Mouse (Mus musculus) Patski (cell line): ENCODE results near the gene Kcnip3. TPM values are rescaled to one million over a fixed set of nuclear protein-coding genes. Genes with fewer than 3 reads are reported as not detected.

Experiments
- ATAC-seq: fragments of 100-300 bp; one replicate; pipeline ENCODE4 v1.8.0; 2021
- CTCF ChIA-PET: fragments of 350-600 bp; sonication (Branson Sonifier 250); formaldehyde crosslinking; loops from one replicate; lab custom pipeline; 2022; ENCODE audit warnings: inconsistent platforms; lab: Charles Lee
- POLR2A ChIA-PET: fragments of 350-600 bp; sonication (Branson Sonifier 250); formaldehyde crosslinking; loops from one replicate; lab custom pipeline; 2022; ENCODE audit warnings: antibody characterized with exemption, inconsistent platforms; lab: Charles Lee
- DNase-seq: peaks from one replicate; pipeline ENCODE4 v3.0.0-alpha.2; 2011; ENCODE audit warnings: low read depth, low spot score
- H3K27me3 ChIP-seq: fragments of 371-371 bp; one replicate; pipeline ENCODE4 v1.5.1; 2021
- CTCF ChIP-seq: fragments of 100-300 bp; IDR thresholded peaks from one replicate; pipeline ENCODE4 v1.5.1; 2021
- in situ Hi-C: fragments of 300-500 bp; cut with MboI; formaldehyde crosslinking; loops from 3 replicates; pipeline ENCODE4 v1.11.1; 2018; ENCODE audit warnings: low pct_unique_long_range_greater_than_20kb, mixed read lengths
- polyA plus RNA-seq: library from polyadenylated mRNA; unstranded; gene quantifications from one replicate; pipeline ENCODE4 v1.2.3, GENCODE M21; 2021

Gene Kcnip3
- polyA plus RNA-seq, 1 experiment from 2014 or later, result 4.3 TPM

DNA sequence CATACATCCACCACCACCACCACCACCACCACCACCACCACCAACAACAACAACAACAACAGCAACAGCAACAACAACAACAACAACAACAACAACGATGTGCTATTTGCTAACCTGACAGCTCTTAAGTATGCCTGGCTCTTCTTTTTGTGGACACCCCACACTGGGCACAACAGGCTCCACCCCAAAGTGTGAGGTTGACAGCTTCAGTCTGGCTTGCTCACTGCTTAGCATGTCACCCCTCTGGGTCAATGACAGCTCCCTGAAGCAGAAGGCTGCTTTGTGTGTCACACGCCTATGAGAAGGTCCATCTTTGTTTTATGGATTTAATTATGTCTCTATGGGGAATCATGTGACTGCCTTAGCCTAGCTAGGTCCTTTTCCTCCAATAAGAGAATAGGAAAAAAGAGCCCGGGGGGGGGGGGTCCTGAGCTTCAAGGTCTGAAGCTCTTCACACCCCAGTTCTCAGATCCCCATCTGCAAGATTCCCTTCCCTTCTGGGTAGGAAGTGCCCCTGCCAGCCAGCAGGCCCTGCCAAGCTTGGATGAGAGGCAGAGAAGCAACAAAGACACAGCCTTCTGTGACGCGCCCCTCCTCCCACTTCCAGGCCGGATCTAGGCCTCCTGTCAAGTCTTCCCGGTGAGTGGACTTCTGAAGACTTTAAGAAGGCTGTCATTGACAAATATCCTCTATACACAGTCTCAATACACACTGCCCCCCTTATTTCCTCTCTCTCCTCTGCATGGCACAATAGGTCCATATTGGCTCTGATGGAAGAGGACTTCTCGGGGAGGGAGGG, 17.9 kb downstream of the Kcnip3 start:
- in situ Hi-C loops, result loop anchor here (10.0 kb wide), 1 partner anchor 181 kb away; no protein-coding TSS in a partner anchor
- TF ChIP-seq CTCF, result no peak
- no peak for ATAC-seq
- ChIA-PET CTCF (interaction anchor here (1.0 to 3.1 kb wide), 3 partner anchors 40 to 55 kb away, joined by 3 to 9 read pairs (median 6); no protein-coding TSS in a partner anchor), POLR2A (interaction anchor here (0.6 kb wide), 1 partner anchor 95 kb away, joined by 3 read pairs; no protein-coding TSS in a partner anchor)
- no peak for DNase-seq
- H3K27me3 ChIP-seq, result peaks cover 48% of the 10 kb centered on the region

DNA sequence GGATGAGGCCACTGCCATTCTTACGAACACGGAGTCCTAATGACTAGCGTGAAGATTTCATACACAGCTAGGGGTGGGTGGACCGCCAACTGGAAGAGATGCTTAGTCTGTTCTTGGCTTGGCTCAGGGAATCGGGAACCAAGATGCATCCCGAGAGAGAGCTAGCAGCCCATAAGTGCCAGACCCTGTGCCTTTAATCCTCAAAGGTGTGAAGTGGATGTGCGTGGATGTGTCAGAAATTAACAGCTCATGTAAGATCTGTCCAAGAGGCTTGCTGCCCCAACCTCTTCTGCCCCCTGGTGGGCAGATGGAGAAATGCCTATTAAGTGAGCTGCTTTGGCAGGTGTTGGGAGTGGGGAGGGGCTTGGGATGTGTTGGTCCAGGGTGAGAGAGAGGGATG, 20.8 kb downstream of the Kcnip3 start:
- POLR2A ChIA-PET, result no interaction called here
- CTCF ChIA-PET, result interaction anchor here (0.6 to 2.2 kb wide), 13 partner anchors 10 to 138 kb away, joined by 3 to 17 read pairs (median 4); partner anchors contain the start of gene Adra2b
- H3K27me3 ChIP-seq, result peaks cover 38% of the 10 kb centered on the region

DNA sequence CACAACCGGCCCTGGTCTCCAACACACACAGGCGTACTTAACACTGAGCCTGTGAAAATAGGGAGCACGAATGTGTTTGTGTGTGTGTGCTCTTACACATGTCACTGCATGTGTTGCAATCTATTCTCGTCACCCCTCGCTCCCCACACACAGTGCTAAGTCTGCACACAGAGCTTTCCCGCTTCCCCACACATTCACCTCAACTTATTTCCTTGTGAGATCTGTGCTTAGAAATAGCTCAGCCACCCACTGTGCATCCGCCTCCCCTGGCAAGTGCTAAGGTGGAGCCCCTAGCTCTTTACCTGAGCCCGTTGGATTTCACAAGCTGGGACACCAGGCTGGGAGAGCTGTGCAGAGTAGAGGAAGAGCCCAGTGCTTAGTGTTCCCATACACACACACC, 23.1 kb downstream of the Kcnip3 start:
- H3K27me3 ChIP-seq, result peaks cover 25% of the 10 kb centered on the region
- CTCF ChIA-PET, result interaction anchor here (1.1 kb wide), 1 partner anchor 42 kb away, joined by 3 read pairs; no protein-coding TSS in a partner anchor
- in situ Hi-C loops, result loop anchor here (5.0 kb wide), 1 partner anchor 36 kb away; no protein-coding TSS in a partner anchor
- DNase-seq (no peak), ATAC-seq (no peak)
- POLR2A ChIA-PET, result no interaction called here
- TF ChIP-seq CTCF, result no peak

More for the DNA sequence above, 20.8 kb downstream of the Kcnip3 start:
- peak; percentile 88 for TF ChIP-seq CTCF
- in situ Hi-C loops, result loop anchor here (10.0 kb wide), 1 partner anchor 184 kb away; no protein-coding TSS in a partner anchor
- ATAC-seq, result no peak
- no peak for DNase-seq

DNA sequence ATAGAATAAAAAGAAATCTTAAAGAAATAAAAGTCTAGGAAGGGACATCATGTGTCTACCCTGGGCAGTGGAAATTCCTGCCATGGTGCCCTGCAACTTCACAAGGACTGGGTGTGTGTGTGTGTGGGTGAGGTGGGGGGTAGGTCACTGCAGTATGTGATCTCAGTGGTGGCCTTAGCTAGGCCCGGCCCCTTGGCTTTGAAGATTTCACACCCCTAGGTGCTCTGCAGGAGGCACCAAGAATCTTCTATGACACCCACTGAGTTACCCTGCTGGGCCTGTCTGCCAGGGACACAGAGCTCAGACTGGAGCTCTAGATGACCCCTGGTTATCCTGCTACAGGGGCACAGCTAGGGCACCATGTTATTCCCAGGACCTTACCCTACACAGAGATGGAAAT, 25.6 kb downstream of the Kcnip3 start:
- no peak for TF ChIP-seq CTCF
- ATAC-seq, result no peak
- no peak for DNase-seq
- H3K27me3 ChIP-seq, result peaks cover 18% of the 10 kb centered on the region
- ChIA-PET POLR2A (no interaction called here), CTCF (interaction anchor here (0.6 kb wide), 1 partner anchor 134 kb away, joined by 3 read pairs; the partner anchor contains the start of gene Adra2b)
- in situ Hi-C loops, result loop anchor here (5.0 kb wide), 1 partner anchor 34 kb away; no protein-coding TSS in a partner anchor

DNA sequence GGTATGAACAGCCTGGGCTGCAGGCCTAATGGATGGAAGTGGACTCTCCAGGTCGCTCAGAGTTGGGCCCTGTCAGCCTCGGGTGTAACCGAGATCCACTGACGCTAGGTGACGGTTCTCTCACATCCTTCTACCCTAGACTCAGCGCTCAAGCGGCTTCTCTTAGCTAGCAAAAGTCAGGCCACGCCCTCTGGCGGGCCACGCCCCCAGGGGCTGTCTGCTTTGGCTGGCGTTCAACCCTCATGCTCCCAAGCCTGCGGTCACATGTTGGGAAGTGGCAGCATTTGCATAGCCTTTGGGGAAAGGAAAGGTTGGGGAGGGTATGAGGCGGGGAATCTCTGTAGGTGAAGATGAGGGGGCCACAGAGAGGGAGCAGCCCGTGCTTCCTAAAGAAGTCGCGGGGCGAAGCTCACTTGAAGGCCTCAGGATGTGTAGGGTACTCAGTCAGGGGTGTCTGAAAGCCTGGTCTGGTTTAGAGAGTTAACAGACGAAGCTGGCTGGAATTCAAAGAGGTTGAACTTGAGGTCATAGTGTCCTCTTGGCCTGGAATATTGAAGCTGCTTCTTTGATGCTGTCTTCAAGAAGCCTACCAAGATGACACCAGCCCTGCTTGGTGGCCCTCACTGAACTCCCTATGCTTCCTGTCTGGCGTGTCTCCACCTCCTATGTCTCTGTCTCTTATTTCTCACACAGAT, 37.3 kb downstream of the Kcnip3 start:
- TF ChIP-seq CTCF, result no peak
- ATAC-seq (no peak), DNase-seq (no peak)
- POLR2A ChIA-PET, result no interaction called here
- in situ Hi-C loops, result no loop called here
- CTCF ChIA-PET, result interaction anchor here (0.7 kb wide), 1 partner anchor 16 kb away, joined by 3 read pairs; no protein-coding TSS in a partner anchor
- H3K27me3 ChIP-seq, result no peaks in the 10 kb centered on the region

DNA sequence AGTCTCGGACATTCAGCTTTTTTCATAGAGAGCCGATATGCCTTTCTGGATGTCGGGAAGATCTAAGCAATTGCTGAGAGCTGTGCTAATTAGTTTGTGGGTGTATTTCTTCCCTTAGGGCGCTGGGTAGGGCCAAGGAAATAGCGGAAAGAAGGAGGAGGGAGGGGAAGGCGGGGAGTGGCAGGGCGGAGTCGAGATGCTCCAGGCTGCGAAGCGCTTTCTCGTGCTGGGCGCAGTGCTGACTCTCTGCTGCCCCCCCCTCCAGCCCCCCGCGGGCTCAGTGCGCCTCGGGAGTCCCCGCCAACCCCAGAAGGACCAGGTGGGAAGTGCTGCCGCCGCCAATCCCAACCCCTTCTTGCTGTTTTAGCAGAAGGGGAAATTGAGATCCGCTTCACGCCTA, 38.9 kb downstream of the Kcnip3 start:
- ATAC-seq, result peak; percentile 33

DNA sequence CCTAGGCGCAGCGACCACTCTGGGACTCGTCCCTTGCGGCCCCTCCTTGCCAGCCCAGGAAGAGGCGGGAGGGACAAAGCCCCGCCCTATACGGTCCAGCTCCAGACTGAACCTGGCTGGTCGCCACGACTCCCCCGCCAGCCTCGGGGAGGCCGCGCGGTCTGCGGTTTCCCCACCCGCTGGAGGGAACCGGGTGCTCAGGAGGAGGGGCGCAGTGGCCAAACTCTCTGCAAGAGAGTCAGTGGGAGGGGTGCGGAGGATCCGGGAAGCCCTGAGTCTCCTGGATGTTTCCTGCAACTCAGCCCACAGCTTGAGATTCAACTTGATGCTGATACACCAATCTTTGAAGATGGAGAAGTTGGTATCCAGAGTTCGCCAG, 39.4 kb downstream of the Kcnip3 start:
- ATAC-seq (peak; percentile 76), DNase-seq (peak; percentile 38)
- no peak for TF ChIP-seq CTCF
- CTCF ChIA-PET, result interaction anchor here (1.1 to 2.5 kb wide), 2 partner anchors 20 to 77 kb away, joined by 3 to 9 read pairs; no protein-coding TSS in a partner anchor
- POLR2A ChIA-PET, result no interaction called here
- no peaks in the 10 kb centered on the region for H3K27me3 ChIP-seq
- in situ Hi-C loops, result no loop called here

More for the DNA sequence above, 38.9 kb downstream of the Kcnip3 start:
- H3K27me3 ChIP-seq, result no peaks in the 10 kb centered on the region
- in situ Hi-C loops, result no loop called here
- ChIA-PET POLR2A (no interaction called here), CTCF (interaction anchor here (1.1 to 2.5 kb wide), 2 partner anchors 20 to 76 kb away, joined by 3 to 9 read pairs; no protein-coding TSS in a partner anchor)
- TF ChIP-seq CTCF, result no peak
- no peak for DNase-seq

DNA sequence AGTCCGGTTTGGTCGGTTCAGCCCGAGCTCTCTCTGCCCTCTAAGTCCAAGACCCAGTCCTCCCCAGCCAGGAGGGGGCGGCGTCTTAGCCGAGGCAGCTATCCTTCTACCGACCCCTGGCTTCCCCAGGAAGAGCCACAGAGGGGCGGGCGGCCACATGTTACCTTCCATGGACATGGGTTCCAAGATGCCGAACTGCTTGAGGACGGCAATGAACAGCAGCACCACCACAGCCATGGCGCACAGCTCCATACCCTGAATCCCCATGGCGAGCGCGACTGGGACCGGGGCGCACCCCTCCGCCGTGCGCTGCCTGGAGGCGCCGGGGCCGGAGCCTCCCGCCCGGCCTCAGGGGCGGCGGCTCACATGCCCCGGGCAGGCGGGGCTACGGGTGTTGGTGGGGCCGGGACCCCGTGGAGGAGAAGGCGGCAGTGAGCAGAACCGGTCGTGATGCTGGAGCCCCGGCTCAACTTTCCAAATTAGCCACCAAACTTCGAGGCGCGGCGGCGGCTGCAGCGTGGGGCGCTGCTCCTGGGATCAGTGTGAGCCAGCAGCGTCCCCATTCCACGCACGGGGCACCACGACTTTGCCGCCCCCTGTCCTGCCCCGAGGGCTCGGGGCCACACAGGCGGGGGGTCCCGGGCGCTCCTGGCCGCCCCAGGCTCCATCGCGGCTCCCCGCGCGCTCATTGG, 39.9 kb downstream of the Kcnip3 start:
- ATAC-seq, result peak; percentile 33
- no peak for DNase-seq
- CTCF ChIA-PET, result interaction anchor here (1.1 to 2.5 kb wide), 3 partner anchors 19 to 77 kb away, joined by 3 to 9 read pairs (median 4); no protein-coding TSS in a partner anchor
- in situ Hi-C loops, result no loop called here
- POLR2A ChIA-PET, result interaction anchor here (0.8 kb wide), 1 partner anchor 9 kb away, joined by 3 read pairs; no protein-coding TSS in a partner anchor
- no peak for TF ChIP-seq CTCF
- H3K27me3 ChIP-seq, result no peaks in the 10 kb centered on the region

DNA sequence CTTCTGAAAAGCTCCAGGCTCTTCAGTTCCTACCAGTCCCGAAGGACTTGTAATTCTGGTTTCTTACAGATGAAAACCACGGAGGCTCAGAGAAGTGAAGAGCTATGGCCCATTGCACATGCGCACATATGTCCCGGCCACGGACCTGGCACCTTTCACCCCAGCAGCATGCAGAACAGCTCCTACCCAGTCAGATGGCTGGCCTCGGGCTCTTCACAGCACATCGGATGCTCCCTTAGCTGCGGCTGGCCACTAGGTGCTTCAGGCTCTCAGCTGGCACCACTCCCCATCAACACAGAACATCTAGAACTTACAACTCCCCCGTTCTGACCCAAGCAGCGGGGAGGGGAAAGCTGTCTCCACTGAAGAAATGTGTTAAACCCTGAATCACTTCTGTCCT, 42.1 kb downstream of the Kcnip3 start:
- no peaks in the 10 kb centered on the region for H3K27me3 ChIP-seq
- in situ Hi-C loops, result no loop called here
- ChIA-PET CTCF (no interaction called here), POLR2A (no interaction called here)
- DNase-seq (no peak), ATAC-seq (no peak)
- TF ChIP-seq CTCF, result no peak

DNA sequence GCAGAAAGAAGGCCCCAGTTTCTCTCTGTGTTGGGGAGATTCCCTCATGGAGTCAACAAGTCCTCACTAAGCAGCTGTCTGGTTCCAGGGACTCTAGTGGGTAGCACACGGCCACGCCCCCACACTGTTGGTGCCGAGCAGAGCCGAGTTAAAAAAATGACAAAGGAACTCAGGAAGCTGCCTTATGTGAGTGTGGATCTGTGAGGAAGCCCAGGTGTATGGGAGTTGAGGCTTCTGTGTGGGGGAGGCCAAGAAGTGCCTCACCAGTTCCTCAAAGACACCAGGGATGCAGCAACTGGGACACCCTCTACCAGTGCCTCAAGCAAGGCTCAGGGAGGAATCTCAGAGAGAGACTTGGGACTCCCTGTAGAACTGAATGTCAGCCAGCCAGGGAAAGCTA, 42.7 kb downstream of the Kcnip3 start:
- DNase-seq (no peak), ATAC-seq (no peak)
- no peak for TF ChIP-seq CTCF
- CTCF ChIA-PET, result no interaction called here
- H3K27me3 ChIP-seq, result no peaks in the 10 kb centered on the region
- POLR2A ChIA-PET, result no interaction called here
- in situ Hi-C loops, result no loop called here
